ENCODE assay signal across 28 mouse cellular contexts in genomic region chr2:167378972-167379371, GRCm38 (mm10). TPM values are rescaled to one million over a fixed set of nuclear protein-coding genes. Genes with fewer than 3 reads are reported as not detected.
DNase-seq lines count a peak whose midpoint lies in the region; ATAC-seq lines count a peak whose summit lies in the region.
"Had no signal": no experiment of that assay in that cellular context is flagged by ENCODE, and none has a peak within 500 bp of the region (broad histone marks: within the 10 kb centered on the region; RNA-seq: fewer than 3 reads in every experiment).

No protein-coding gene starts in this region.

- peak; percentile 25; the same call in 1 of the 2 replicates for ATAC-seq in lung, embryonic 16.5 days (ENCODE audit: low read depth)
- peak; percentile 38; the same call in 1 of the 2 replicates for ATAC-seq in stomach, embryonic 14.5 days (ENCODE audit: insufficient number of reproducible peaks, insufficient read depth, low FRiP score, low read depth)
- no peak for ATAC-seq in hindbrain, embryonic 13.5 days (ENCODE audit: low FRiP score)
- ATAC-seq: CD4-positive, CD25-positive, alpha-beta regulatory T cell, adult 4 months; intestine, embryonic 16.5 days had no signal

- no peaks in the 10 kb centered on the region for H3K36me3 ChIP-seq in lung, embryonic 16.5 days (ENCODE audit: control insufficient read depth, insufficient read depth, low read length)
- H3K36me3 ChIP-seq in stomach, embryonic 14.5 days (ENCODE audit: control insufficient read depth, insufficient read depth, low read length): no peaks in the 10 kb centered on the region
- no peaks in the 10 kb centered on the region for H3K36me3 ChIP-seq in hindbrain, embryonic 13.5 days
- H3K36me3 ChIP-seq: heart, embryonic 10.5 days; heart, embryonic 15.5 days; hindbrain, embryonic 12.5 days; limb, embryonic 12.5 days; liver, embryonic 15.5 days; neural tube, embryonic 15.5 days had no signal

- H3K4me3 ChIP-seq in lung, embryonic 16.5 days (ENCODE audit: low read length): no peak overlapping the region
- H3K4me3 ChIP-seq in stomach, embryonic 14.5 days (ENCODE audit: low read depth, low read length): no peak overlapping the region
- no peak overlapping the region for H3K4me3 ChIP-seq in hindbrain, embryonic 13.5 days
- H3K4me3 ChIP-seq: erythroblast, embryonic 14.5 days; heart, embryonic 10.5 days; heart, embryonic 15.5 days; hindbrain, embryonic 12.5 days; layer of hippocampus, adult 2 months; left cerebral cortex, adult 2 months; limb, embryonic 12.5 days; liver, embryonic 15.5 days; neural tube, embryonic 15.5 days had no signal

- H3K9me3 ChIP-seq in lung, embryonic 16.5 days (ENCODE audit: control insufficient read depth, low read length): no peaks in the 10 kb centered on the region
- no peaks in the 10 kb centered on the region for H3K9me3 ChIP-seq in stomach, embryonic 14.5 days (ENCODE audit: control insufficient read depth, low read depth, low read length)
- no peaks in the 10 kb centered on the region for H3K9me3 ChIP-seq in hindbrain, embryonic 13.5 days
- H3K9me3 ChIP-seq: heart, embryonic 10.5 days; heart, embryonic 15.5 days; hindbrain, embryonic 12.5 days; limb, embryonic 12.5 days; liver, embryonic 15.5 days; neural tube, embryonic 15.5 days had no signal

- no peak overlapping the region for H3K27ac ChIP-seq in lung, embryonic 16.5 days (ENCODE audit: low read length)
- H3K27ac ChIP-seq in stomach, embryonic 14.5 days (ENCODE audit: low read length): no peak overlapping the region
- no peak overlapping the region for H3K27ac ChIP-seq in hindbrain, embryonic 13.5 days
- H3K27ac ChIP-seq: heart, embryonic 10.5 days; heart, embryonic 15.5 days; hindbrain, embryonic 12.5 days; layer of hippocampus, adult 2 months; left cerebral cortex, adult 2 months; limb, embryonic 12.5 days; liver, embryonic 15.5 days; neural tube, embryonic 15.5 days had no signal

- H3K4me2 ChIP-seq in lung, embryonic 16.5 days (ENCODE audit: low read depth, low read length): no peak overlapping the region
- no peak overlapping the region for H3K4me2 ChIP-seq in stomach, embryonic 14.5 days (replicated peaks; ENCODE audit: low read depth, low read length)
- H3K4me2 ChIP-seq in hindbrain, embryonic 13.5 days: no peak overlapping the region
- H3K4me2 ChIP-seq: heart, embryonic 15.5 days; hindbrain, embryonic 12.5 days; limb, embryonic 12.5 days; liver, embryonic 15.5 days; neural tube, embryonic 15.5 days had no signal

- peaks cover 4% of the 10 kb centered on the region for H3K4me1 ChIP-seq in lung, embryonic 16.5 days (replicated peaks; ENCODE audit: control insufficient read depth, insufficient read depth, low read length)
- H3K4me1 ChIP-seq in stomach, embryonic 14.5 days (ENCODE audit: control insufficient read depth, insufficient read depth, low read length): peaks cover 12% of the 10 kb centered on the region; the same call in 1 of the 2 replicates
- peaks cover 6% of the 10 kb centered on the region for H3K4me1 ChIP-seq in hindbrain, embryonic 13.5 days (replicated peaks)
- H3K4me1 ChIP-seq: neural tube, embryonic 15.5 days had no signal

- WGBS in lung, embryonic 16.5 days: 30% methylated on average over 4 of the region's 4 CpGs
- WGBS in stomach, embryonic 14.5 days: 28% methylated on average over 4 of the region's 4 CpGs
- 37% methylated on average over 4 of the region's 4 CpGs for WGBS in hindbrain, embryonic 13.5 days

- H3K9ac ChIP-seq in lung, embryonic 16.5 days (ENCODE audit: low read length): no peak overlapping the region
- H3K9ac ChIP-seq in stomach, embryonic 14.5 days (replicated peaks; ENCODE audit: low read depth, low read length): no peak overlapping the region
- H3K9ac ChIP-seq in hindbrain, embryonic 13.5 days: no peak overlapping the region
- H3K9ac ChIP-seq: heart, embryonic 15.5 days; hindbrain, embryonic 12.5 days; limb, embryonic 12.5 days; liver, embryonic 15.5 days; neural tube, embryonic 15.5 days had no signal

- no peaks in the 10 kb centered on the region for H3K27me3 ChIP-seq in lung, embryonic 16.5 days (ENCODE audit: control insufficient read depth, insufficient read depth, low read depth, low read length)
- H3K27me3 ChIP-seq in stomach, embryonic 14.5 days (ENCODE audit: control insufficient read depth, insufficient read depth, low read length): no peaks in the 10 kb centered on the region
- no peaks in the 10 kb centered on the region for H3K27me3 ChIP-seq in hindbrain, embryonic 13.5 days
- H3K27me3 ChIP-seq: heart, embryonic 15.5 days; hindbrain, embryonic 12.5 days; limb, embryonic 12.5 days had no signal

- DNase-seq in adrenal gland, postnatal 14 days: peak; percentile 58
- no peak for DNase-seq in adrenal gland, postnatal 25 days
- DNase-seq in lung, adult 18-20 months: no peak
- no peak for DNase-seq in thymus, postnatal 0 days (ENCODE audit: low spot score)
- DNase-seq: cerebellum, adult 11-12 months; cerebellum, postnatal 10 days; gastrocnemius, postnatal 14 days; heart, postnatal 36 days; kidney, adult 9 months; kidney, postnatal 36 days; lung, postnatal 10 days; midbrain, embryonic 14.5 days; retina, postnatal 1 day; right cerebral cortex, postnatal 14 days had no signal

RNA-seq across cellular contexts. Expression of gene B4galt5, which starts 30.0 kb away (rescaled TPM):
- 75.6 and 77.7 TPM in 2 replicates for total RNA-seq in adrenal gland, postnatal 14 days (2021)
- 72.9 and 78.8 TPM in 2 replicates for total RNA-seq in adrenal gland, postnatal 25 days (2021)
- polyA plus RNA-seq in lung, embryonic 16.5 days (2015; fragmentation: Nextera tagmentation; extraction: Ambion mirVana): 7.3 and 8.3 TPM in 2 replicates
- 10.1 and 16.0 TPM in 2 replicates for polyA plus RNA-seq in stomach, embryonic 14.5 days (2014; fragmentation: Nextera tagmentation; extraction: Ambion mirVana)
- polyA plus RNA-seq in hindbrain, embryonic 13.5 days (2015; fragmentation: Nextera tagmentation; extraction: Ambion mirVana): 12.3 and 12.5 TPM in 2 replicates
- polyA plus RNA-seq in thymus, postnatal 0 days (2015; fragmentation: Nextera tagmentation; extraction: Ambion mirVana): 4.6 and 5.8 TPM in 2 replicates

RNA-seq across cellular contexts. Expression of gene Slc9a8, which starts 42.5 kb away (rescaled TPM):
- total RNA-seq in adrenal gland, postnatal 14 days (2021): 32.1 and 38.2 TPM in 2 replicates
- 42.1 and 51.9 TPM in 2 replicates for total RNA-seq in adrenal gland, postnatal 25 days (2021)
- 21.3 and 24.0 TPM in 2 replicates for polyA plus RNA-seq in lung, embryonic 16.5 days (2015; fragmentation: Nextera tagmentation; extraction: Ambion mirVana)
- 26.2 and 27.5 TPM in 2 replicates for polyA plus RNA-seq in stomach, embryonic 14.5 days (2014; fragmentation: Nextera tagmentation; extraction: Ambion mirVana)
- 21.2 and 22.7 TPM in 2 replicates for polyA plus RNA-seq in hindbrain, embryonic 13.5 days (2015; fragmentation: Nextera tagmentation; extraction: Ambion mirVana)
- polyA plus RNA-seq in thymus, postnatal 0 days (2015; fragmentation: Nextera tagmentation; extraction: Ambion mirVana): 17.9 and 19.7 TPM in 2 replicates
